Mouse (Mus musculus) testis, adult 10 weeks (tissue): ENCODE results near the gene Mbd3l2. TPM values are rescaled to one million over a fixed set of nuclear protein-coding genes. Genes with fewer than 3 reads are reported as not detected.

ENCODE experiments used
- polyA plus RNA-seq: library from polyadenylated mRNA; stranded (reverse); fragments of 350-450 nt; fragmentation: Illumina TruSeq; extraction: RNeasy Lipid Tissue Mini Kit (QIAGEN cat#74804); gene quantifications from one replicate; pipeline ENCODE4 v1.2.3, GENCODE M21; 2014; ENCODE audit warnings: low read depth, low replicate concordance

Mbd3l2 gene
- polyA plus RNA-seq: not detected

DNA sequence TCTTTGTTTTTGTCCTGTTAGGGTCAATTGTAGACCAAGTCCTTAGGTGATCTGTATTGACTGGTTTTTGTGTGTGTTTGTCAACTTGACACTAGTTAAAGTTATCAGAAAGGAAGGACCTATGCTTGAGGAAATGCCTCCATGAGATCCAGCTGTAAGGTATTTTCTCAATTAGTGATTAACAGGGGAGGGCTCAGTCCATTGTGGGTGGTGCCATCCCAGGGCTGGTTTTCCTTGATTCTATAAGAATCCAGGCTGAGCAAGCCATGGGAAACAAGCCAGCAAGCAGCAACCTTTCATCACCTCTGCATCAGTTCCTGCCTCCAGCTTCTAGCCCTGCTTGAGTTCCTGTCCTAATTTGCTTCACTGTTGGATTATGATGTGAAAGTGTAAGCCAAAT is at the start of gene Mbd3l2:
Gene Mbd3l2 (plus strand): TSS at position 301 of the 400 bp plus-strand sequence.

DNA sequence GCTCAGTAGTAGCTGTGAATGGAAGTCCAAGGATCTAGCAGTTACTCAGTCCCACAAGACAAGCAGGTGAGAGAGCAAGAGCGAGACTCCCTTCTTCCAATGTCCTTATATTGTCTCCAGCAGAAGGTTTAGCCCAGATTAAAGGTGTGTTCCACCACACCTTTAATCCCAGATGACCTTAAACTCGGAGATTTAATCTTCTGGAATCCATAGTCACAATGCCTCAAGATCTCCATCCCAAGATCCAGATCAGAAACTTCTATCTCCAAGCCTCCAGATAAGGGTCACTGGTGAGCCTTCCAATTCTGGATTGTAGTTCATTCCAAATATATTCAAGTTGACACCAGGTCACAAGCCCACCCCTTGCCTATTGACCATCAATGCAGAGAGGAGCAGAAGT is 27.6 kb upstream of the Mbd3l2 start, which contains the start of gene Naalad2:
Gene Naalad2 (minus strand): TSS at position 101 of the 400 bp plus-strand sequence.

DNA sequence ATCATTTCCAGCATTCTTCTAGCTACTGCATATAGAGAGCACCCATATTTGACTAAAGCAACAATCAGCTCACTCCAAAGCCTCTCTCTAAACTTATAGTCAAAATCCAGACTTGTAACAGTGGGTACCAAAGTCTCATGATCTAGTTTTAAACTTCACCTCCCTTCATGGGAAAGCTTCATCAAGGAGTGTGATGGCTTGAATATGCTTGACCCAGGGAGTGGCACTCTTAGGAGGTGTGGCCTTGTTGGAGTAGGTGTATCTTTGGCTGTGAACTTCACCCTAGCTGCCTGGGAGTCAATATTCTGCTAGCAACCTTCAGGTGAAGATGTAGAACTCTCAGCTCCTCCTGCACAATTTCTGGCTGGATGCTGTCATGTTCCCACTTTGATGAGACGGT is 26.3 kb upstream of the Mbd3l2 start, which contains the start of gene Ubtfl1:
Gene Ubtfl1 (plus strand): TSS at position 301 of the 400 bp plus-strand sequence.

DNA sequence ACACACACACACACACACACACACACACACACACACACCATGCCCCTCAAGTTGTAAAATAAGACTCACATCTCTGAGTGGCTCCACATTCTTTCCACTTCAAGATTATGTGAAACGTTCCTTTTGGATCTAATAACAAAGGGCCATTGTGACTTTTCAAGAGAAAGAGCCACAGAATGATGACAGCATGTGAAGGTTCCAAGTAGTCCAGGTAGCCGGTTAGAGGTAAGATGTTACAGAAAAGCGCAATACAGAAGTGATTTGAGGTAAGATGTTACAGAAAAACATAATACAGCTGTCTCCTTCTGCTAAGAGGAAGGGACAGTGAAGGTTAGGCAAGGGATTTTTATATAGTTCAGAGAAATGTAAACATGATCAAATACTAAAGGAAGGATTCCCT is 47.7 kb downstream of the Mbd3l2 start, which contains the start of the genes Zfp558 and Mbd3l1:
Gene Zfp558 (minus strand): TSS at position 101 of the 400 bp plus-strand sequence.
Gene Mbd3l1 (plus strand): TSS at position 192 of the 400 bp plus-strand sequence.

Other genes with a start within 250 kb of the Mbd3l2 start
- 52.2 TPM for gene Chordc1, start 138.5 kb upstream of the Mbd3l2 start, polyA plus RNA-seq
- gene Naalad2, start 27.7 kb upstream of the Mbd3l2 start, polyA plus RNA-seq: 39.3 TPM
- gene Ubtfl1, start 26.2 kb upstream of the Mbd3l2 start, polyA plus RNA-seq: 1.2 TPM
- 104 TPM for gene Zfp558, start 47.6 kb downstream of the Mbd3l2 start, polyA plus RNA-seq
- 345 TPM for gene Mbd3l1, start 47.7 kb downstream of the Mbd3l2 start, polyA plus RNA-seq
- gene Muc16, start 243.9 kb downstream of the Mbd3l2 start, polyA plus RNA-seq: 18.0 TPM